Mouse (Mus musculus) T-helper 1 cell (primary cell): ENCODE data around the gene Nectin1.

Source experiments
- in situ Hi-C: fragments of 300-600 bp; cut with MboI, MseI; formaldehyde crosslinking; loops from one replicate; pipeline ENCODE4 v1.15.1; 2025; ENCODE audit warnings: high pct_unique_total_duplicates

Nectin1 gene

GRCm38 (mm10) chr9:43797746-43798145 lies 54.0 kb downstream of the Nectin1 start:
- in situ Hi-C loops, result no loop called here

- in situ Hi-C loops, result no loop called here
Measured at GRCm38 (mm10) chr9:43800525-43800924, 56.7 kb downstream of the Nectin1 start.

- in situ Hi-C loops, result no loop called here
Measured at GRCm38 (mm10) chr9:43801911-43802310, 58.1 kb downstream of the Nectin1 start.

- in situ Hi-C loops, result no loop called here
Measured at GRCm38 (mm10) chr9:43807565-43807964, 63.8 kb downstream of the Nectin1 start.

- in situ Hi-C loops, result no loop called here
Measured at GRCm38 (mm10) chr9:43808099-43808498, 64.3 kb downstream of the Nectin1 start.

GRCm38 (mm10) chr9:43808546-43808945 lies 64.8 kb downstream of the Nectin1 start:
- in situ Hi-C loops, result no loop called here

- in situ Hi-C loops, result no loop called here
Measured at GRCm38 (mm10) chr9:43813156-43813555, 69.4 kb downstream of the Nectin1 start.

GRCm38 (mm10) chr9:43822206-43822605 lies 78.4 kb downstream of the Nectin1 start:
- in situ Hi-C loops, result no loop called here

GRCm38 (mm10) chr9:43825178-43825577 lies 81.4 kb downstream of the Nectin1 start:
- in situ Hi-C loops, result loop anchor here (25.0 kb wide), 1 partner anchor 488 kb away; no protein-coding TSS in a partner anchor

- in situ Hi-C loops, result loop anchor here (25.0 kb wide), 1 partner anchor 489 kb away; no protein-coding TSS in a partner anchor
Measured at GRCm38 (mm10) chr9:43826558-43827253, 82.9 kb downstream of the Nectin1 start.

GRCm38 (mm10) chr9:43827593-43827992 lies 83.8 kb downstream of the Nectin1 start:
- in situ Hi-C loops, result loop anchor here (25.0 kb wide), 1 partner anchor 490 kb away; no protein-coding TSS in a partner anchor

GRCm38 (mm10) chr9:43828960-43829359 lies 85.2 kb downstream of the Nectin1 start:
- in situ Hi-C loops, result loop anchor here (25.0 kb wide), 1 partner anchor 492 kb away; no protein-coding TSS in a partner anchor

- in situ Hi-C loops, result loop anchor here (25.0 kb wide), 1 partner anchor 496 kb away; no protein-coding TSS in a partner anchor
Measured at GRCm38 (mm10) chr9:43833232-43833631, 89.4 kb downstream of the Nectin1 start.

- in situ Hi-C loops, result loop anchor here (25.0 kb wide), 1 partner anchor 497 kb away; no protein-coding TSS in a partner anchor
Measured at GRCm38 (mm10) chr9:43834283-43834682, 90.5 kb downstream of the Nectin1 start.

GRCm38 (mm10) chr9:43838561-43838960 lies 94.8 kb downstream of the Nectin1 start:
- in situ Hi-C loops, result loop anchor here (25.0 kb wide), 1 partner anchor 501 kb away; no protein-coding TSS in a partner anchor

- in situ Hi-C loops, result loop anchor here (25.0 kb wide), 1 partner anchor 506 kb away; no protein-coding TSS in a partner anchor
Measured at GRCm38 (mm10) chr9:43842921-43843577, 99.3 kb downstream of the Nectin1 start.

- in situ Hi-C loops, result loop anchor here (25.0 kb wide), 1 partner anchor 506 kb away; no protein-coding TSS in a partner anchor
Measured at GRCm38 (mm10) chr9:43843711-43844127, 99.9 kb downstream of the Nectin1 start.

- in situ Hi-C loops, result loop anchor here (25.0 kb wide), 1 partner anchor 509 kb away; no protein-coding TSS in a partner anchor
Measured at GRCm38 (mm10) chr9:43845660-43846455, 102.1 kb downstream of the Nectin1 start.

- in situ Hi-C loops, result loop anchor here (25.0 kb wide), 1 partner anchor 511 kb away; no protein-coding TSS in a partner anchor
Measured at GRCm38 (mm10) chr9:43847861-43848260, 104.1 kb downstream of the Nectin1 start.

- in situ Hi-C loops, result no loop called here
Measured at GRCm38 (mm10) chr9:43850281-43850680, 106.5 kb downstream of the Nectin1 start.

GRCm38 (mm10) chr9:43851154-43851553 lies 107.4 kb downstream of the Nectin1 start:
- in situ Hi-C loops, result no loop called here
